Mouse (Mus musculus) gonadal fat pad, adult 2 months (tissue): ENCODE measurements at regions not wholly inside any gene's neighbourhood (a gene's known extent, or its start where the extent isn't known, plus 50 kb on each side); places are given as distances from the start of the nearest gene placed in this dataset.

Experiments used
- DNase-seq: peaks from one replicate; pipeline ENCODE4 v3.0.0-alpha.2; 2012; ENCODE audit warnings: low read depth

DNA sequence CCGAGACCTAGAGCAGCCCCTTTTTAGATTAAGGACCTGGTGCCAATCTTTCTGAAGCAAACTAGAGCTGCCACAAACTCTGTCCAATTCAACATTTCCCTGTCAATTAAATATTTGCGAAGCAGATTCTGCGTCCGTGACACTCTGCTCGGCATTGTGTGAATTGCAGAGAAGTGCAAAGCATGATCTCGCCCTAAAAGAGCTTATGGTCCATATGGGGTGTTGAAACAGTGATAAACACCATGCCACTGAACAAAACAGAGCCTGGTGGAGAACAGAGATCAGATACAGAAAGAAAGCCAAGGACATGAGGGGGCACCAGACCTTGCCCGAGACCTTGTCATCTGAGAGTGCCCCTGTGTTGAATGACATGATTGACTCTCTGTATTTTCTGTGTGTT is 167.2 kb upstream of the Zfp703 start:
- no peak for DNase-seq

DNA sequence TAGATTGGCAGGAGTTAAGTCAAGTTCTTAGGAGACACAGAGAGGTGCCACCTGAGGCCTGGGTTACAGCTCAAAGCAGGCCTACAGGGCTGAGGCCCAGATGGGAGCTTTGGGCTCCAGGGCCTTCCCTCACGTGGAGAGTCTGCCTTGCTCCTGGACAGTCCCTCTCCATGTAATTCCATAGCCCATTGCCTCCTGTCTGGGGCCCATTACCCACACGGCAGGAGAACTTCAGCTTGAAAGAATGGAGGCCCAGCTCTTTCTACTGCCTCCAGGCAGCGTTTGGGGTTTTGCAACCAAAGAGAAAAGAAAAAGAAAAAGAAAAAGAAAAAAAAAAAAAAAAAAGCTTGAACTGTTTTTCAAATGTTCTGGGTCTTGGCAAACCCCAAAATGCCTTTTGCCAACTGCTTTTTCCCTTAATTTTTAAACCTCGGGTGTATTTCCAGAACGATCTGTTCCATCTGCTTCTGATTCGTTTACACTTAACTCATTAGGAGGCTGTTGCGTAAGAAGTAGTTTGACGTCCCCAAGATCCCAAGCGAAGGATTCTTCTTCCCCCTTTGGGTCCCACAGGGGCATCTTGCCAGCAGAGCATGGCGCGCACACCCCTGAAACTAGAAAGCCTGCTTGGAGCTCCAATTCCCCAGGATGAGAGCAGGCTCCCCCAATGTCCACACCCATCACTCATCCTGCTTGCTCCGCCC is 165.4 kb upstream of the Zfp703 start:
- DNase-seq: no peak

DNA sequence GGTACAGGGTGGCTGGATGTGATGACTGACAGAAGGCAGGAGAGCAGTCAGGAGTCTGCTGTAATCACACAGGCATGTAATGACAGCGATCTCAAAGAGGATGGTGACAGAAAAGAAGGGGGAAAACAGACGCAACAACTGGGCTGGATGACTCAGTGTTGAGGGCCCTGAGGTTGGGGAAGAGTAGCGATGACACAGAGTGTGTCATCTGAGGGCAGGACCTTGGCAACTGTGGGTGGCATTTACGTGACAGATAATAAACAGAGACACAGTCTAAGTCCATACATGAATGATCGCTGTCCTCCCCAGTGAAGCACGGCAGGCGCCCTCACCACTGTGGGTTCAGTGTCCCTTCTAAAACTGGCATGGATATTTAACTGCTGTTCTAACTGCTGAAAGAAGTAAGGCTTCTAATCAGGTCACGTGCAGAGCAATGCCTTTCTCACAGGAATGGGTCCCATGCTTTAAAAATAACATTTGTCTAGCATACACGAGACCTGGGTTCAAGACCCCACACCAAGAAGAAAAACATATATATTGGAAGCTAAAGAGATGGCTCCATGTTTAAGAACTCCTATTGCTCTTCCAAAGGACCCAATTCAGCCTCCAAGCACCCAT is 163.8 kb upstream of the Zfp703 start:
- no peak for DNase-seq

DNA sequence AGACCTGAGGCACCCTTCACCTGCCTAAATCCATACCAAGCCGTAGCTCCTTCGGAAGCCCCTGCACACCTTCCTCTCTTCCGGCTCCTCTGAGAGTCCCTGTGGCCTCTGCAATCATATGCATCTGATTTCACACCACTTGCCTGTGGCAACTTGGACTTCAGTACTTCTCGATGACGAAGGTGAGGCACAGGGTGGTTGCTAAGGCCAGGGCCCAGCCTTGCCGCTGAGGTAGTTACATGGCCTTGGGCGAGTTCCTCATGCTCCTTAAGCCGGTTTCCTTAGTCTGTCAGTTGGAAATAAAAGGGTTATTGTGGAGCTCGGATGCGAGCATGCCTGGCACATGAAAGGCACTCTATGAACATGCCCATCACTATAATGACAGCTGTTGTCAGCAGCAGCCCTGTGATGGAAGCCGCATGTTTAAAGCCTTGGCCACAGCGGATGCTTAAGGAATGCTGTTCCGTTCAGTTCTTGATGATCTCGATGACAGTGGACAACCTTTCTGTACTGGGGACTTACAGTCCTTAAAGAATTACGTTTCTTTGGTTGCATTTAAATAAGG is 162.0 kb upstream of the Zfp703 start:
- no peak for DNase-seq

DNA sequence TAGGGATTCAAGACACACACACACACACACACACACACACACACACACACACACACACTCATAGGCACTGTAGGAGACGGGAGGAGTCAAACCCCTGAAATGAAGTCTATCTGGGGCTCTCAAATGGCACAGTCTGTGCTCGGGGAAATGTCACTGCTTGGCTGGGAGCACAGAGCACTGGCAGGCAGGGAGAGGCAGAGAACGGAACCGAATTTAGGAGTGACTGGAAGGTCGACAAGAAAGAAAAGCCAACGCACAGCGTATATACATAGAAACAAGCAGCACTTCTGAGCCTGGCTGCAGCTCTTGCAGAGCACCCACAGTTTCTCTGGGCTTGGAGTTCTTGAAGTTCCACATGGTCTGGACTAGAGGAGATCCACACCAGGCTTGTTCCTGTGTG is 160.1 kb upstream of the Zfp703 start:
- DNase-seq: no peak

DNA sequence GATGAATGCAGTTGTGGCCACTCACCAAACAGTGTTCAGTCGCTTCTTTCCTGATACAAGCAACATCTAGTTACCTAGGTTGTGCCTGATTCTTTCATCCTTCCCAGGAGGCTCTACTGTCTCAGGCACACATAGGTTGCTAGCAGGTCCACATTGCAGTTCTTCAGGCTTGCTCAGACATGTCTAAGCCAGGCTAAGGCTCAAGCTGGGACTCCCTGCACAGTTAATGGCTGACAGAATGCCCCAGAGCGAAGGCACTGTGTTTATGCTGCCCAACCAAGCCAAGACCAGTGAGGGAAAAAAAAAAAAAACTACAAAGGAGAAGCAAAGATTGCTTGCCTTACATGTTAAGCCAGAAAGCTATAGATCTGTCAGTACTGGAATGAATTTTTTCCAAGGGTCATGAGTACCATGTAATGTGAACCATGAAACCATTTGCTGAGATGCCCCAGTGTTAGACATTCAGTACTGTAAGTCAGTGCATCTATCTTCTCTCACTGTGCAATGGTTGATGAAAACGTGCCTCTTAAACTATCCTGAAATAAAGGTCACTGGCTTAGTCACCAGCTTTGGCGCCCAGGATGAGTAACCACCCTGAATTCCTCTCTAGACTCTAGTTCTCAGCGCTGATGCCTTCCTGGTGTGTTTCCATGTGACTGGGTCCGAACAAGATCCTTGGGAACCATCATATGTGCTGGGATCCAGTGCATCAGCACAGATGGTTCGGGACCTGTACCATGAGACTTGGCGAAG is 152.8 kb upstream of the Zfp703 start:
- DNase-seq: peak; percentile 87

DNA sequence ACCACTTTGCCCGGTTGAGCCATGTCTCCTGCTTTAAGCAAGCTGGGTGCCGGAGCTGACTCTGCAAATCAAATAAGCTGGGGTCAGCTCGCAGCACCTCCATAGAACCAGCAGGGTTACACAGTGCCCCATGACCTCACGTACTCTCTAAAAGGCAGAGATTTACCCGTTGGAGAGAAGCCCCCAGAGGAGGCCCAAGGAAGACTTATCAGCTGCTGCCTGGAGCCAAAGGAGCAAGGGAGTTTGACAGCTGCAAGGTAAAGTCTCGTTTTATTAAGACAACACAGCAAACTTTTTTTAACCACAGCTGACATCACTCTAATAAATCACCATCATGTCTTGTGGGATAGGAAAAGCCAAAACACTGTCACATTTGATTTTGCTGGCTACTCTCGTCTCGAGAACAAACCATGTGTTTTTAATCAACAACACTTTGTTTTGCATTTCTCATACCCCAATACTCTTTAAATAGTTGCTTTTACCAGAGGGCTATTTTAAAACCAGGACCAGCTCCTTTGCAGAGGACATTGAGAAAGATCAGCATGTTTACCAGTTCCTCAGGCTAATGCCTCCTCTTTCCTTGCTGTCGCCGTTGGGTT is 148.7 kb upstream of the Zfp703 start:
- DNase-seq: no peak

DNA sequence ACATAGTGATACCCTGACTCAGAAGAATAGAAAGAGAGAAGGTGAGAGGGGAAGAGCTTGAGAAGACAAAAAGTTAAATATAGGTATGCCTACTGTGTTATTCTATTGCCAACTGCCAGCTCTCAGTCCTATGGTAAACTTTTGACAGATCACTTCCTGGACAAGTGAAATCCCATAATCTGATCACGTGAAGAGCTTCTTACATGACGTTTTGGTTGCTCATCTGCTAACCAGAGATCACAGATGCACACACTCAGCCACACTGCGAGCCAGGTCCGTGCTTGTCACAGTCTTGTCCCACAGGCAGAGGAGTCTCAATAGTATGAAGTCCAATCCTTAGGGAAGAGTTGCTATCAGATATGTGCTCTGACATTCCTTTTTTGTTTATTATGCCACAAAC is 147.8 kb upstream of the Zfp703 start:
- no peak for DNase-seq

DNA sequence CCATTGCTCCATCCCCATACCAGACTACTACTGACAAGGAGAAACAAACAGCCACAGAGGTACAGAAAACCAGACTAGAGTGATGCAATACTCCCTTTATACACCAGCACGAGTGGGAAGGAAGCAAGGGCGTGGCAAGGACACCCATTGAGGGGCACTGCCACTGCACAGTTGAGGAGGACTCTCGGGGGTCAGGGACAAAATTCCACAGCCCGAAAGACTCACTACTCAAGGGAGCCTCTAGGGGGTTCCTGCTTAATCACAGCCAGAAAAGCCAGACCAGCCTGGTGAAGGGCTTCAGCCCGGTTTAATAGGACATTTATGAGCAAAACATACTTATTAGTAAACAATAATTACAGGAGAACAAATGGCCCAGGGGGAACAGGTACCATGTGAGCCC is 146.0 kb upstream of the Zfp703 start:
- DNase-seq: no peak

DNA sequence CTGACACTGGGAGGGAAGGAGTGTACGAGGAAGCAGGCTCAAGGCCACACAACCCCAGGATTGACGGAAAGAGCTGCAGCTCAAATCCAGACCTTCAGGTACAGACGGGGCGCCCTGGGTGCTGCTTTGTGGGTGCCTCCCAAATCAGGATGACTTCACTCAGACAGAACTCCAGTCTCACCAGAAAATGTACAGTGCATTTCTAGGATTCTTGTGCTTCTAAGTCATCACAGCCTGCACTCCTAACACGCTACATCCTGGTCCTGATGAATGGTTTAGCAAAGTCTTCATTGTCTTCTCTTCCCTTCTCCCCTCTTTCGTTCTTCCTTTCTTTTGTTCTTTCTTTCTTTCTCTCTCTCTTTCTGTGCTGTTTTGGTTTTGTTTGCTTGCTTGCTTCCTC is 145.3 kb upstream of the Zfp703 start:
- no peak for DNase-seq

DNA sequence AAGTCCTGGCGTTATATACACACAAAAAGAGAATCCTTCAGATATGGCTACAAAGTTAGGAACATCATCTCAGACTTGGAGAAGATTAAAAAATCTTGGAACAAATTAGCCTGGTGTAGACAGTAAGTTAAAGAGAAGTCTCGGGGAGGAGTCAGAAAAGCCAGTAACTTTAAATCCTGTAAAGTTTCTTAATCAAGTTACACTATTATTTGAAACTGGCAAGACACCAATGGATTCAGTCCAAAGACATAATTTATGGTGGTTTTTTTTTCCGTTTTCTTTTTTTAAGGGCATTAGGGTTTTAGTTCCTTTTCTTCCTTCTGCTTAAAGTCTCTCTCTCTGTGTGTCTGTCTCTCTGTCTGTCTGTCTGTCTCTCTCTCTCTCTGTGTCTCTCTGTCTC is 144.6 kb upstream of the Zfp703 start:
- DNase-seq: no peak

DNA sequence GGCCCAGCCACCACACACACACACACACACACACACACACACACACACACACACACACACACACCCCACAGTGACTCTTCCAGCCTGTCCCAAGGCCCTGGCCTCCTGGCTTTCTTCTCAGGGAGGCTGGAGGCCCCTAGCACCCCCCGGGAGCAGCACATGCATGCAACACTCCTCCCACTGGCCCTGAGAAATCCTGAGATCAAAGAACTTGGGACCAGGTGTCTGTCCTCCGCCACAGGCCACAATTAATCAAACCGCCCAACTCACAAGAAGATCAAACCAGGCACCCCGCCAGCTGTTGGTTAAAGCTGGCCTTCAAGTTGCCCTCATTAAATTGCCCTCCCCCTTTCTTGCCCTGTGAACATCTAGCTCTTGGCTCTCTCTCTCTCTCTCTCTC is 143.8 kb upstream of the Zfp703 start:
- DNase-seq: no peak

DNA sequence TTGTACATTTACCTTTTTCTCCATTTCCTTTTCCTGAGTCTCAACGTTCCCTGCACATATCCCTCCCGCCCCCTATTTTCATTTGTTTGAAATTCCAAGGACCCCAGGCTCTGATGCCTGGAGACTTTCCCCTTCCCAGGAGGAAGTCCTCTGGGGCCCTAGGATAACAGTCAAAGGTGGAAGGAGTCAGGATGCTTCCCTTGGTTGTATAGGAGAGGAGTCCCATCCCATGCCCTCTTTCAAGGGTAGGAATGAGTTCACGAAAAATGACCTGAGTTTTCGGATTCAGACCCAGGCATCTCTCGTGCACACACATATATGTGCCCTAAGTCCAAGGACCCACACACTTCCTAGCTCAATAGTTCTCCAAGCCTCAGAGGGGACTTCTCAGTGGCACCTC is 143.3 kb upstream of the Zfp703 start:
- no peak for DNase-seq

DNA sequence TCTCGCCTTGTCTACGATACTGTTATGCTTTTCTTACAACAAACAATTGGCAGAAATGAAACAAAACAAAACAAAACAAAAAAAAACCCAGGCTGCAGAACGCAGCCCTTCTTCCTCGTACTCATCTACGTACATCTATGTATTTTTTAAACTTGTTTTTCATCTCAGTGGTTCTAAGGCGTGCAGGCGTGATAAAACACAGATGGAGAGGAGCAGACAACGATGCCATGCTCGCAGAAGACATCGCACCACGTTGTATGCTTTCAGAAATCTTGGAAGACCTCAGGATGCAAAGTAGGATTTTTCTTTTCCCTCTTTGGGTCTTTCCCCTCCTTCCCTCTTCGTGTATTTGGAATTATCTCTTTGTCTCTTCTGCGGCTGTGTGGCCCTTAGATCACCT is 142.5 kb upstream of the Zfp703 start:
- no peak for DNase-seq

DNA sequence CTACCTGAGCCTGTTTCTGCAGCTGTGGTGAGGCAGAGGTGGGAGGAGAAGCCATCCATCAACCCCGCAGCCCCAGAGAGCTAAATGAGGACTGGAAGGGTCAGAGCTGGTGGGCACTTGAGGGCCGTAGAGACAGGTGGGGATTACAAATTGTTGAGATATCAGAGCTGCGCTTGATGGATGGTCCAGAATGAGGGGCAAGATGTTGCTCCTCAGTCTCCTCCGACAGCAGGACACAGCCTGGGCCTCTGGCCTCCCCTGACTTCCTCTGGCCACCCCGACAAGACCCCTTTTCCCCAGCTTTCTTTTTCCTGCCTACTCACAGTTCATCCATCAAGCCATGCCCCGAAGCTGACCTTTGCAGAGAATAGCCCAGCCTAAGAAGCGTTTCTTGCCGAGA is 142.0 kb upstream of the Zfp703 start:
- no peak for DNase-seq

DNA sequence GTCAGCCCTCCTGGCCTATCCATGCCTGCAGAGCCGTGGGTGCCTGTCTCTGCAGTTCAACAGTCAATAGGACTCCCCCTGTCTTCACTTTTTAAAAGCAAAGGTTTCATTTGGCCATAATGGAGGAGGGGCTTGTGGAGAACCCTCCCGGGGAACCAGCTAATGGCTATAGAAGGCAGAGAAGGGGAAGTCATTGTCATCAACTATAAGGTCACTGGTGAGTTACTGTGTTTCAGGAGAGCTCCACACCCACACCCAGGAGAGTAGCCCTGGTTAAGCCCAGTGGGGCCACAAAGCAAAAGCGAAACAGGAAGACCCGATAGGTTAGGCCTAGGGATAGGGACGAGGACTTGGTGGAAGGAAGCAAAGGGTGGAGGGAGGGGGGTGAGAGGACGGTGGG is 141.5 kb upstream of the Zfp703 start:
- DNase-seq: no peak

DNA sequence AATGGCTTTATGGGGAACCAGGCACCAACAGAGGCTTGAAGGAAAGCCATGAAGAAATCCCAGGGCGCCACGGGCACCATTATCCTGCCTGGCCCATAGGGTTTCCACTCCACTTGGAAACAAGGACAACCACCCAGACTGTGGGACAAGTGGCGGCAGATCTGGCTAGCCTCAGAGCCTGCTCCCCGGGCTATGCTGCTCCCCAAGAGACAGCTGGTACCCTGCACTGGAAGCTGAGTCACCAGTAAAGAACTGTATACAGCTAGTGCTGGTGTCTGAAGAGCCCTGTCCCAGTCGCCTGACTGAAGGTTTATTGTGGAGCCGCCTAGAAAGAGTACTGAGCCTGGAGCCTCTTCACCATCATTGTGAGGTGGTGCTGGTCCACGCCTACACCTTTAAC is 140.6 kb upstream of the Zfp703 start:
- no peak for DNase-seq

DNA sequence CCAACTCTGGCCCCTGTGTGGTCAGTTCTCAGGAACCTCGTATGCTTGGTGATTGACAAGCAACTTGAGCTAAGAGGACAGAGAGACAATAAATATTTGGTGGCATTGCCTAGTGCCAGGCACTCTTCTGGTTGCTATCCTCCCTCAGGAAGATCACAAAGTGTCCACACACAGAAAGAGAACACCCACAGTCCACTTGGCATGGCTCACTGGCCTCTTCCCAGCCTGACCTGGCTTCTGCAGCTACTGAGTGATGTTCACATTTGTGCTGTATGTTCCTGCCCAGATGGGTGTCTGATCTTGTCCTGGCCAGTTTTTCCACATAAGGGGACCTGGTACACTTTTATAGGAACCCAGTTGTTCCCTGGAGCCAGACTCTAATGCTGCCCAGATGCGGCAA is 136.8 kb upstream of the Zfp703 start:
- DNase-seq: no peak

DNA sequence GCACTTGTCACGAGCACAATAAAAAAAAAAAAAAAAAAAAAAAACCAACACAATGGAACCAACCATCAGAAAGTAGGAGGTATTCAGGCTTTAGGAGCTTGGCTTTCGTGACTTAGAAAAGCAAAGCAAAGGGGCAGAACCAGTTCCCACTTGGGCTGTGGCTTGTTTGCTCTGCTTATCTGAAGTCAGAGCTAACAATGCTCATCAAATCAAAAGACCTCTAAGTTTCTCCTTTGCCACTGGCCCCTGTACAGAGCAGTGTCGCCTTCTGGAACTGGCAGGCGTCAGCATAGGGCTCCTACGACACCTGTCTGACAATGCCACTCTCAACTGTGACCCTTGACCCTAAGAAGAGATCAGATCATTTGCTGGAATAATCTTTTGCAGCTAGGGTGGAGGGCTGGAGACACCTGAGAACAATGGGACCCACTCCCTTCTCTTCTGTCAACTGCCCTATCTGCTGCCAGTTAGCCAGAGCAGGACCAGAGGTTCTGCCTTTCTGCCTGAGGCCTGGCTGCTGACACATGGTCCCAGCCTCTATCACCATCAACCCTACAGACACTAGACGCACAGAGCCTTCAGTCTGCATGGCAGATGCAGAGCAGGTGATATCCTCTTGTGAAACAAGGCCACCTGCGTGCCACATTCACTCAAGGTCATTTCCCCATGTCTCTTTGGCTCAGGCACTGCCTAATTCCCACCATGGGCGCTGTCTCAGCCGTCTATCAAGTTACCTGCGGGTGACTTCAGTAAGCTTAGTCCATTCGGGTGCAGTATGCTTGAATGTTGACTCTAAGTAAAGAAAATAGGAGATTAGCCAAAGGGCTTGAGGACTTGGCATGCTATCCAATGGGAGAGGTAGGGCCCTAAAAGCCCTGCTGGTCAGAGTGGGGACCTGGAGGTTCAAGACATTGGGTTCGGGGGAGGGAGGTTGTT is 136.1 kb upstream of the Zfp703 start:
- no peak for DNase-seq

DNA sequence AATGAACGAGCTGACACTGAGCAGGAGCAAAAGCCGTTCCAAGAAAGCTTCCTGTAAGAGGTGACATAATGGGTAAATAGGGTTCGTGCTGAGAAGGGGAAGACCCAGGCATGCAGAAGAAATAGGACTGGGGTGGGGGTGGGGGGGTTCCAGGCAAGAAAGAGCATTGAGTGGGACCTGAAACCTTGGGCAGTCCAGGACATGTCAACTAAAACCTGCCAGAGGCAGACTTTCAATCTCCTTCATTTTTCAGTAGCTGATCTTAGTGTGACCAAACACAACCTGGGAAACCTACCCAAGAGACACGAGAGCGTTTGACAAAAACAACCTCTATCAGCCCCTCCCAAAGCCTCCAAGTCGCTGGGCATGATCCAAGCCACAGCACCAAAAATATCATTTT is 133.4 kb upstream of the Zfp703 start:
- DNase-seq: no peak

DNA sequence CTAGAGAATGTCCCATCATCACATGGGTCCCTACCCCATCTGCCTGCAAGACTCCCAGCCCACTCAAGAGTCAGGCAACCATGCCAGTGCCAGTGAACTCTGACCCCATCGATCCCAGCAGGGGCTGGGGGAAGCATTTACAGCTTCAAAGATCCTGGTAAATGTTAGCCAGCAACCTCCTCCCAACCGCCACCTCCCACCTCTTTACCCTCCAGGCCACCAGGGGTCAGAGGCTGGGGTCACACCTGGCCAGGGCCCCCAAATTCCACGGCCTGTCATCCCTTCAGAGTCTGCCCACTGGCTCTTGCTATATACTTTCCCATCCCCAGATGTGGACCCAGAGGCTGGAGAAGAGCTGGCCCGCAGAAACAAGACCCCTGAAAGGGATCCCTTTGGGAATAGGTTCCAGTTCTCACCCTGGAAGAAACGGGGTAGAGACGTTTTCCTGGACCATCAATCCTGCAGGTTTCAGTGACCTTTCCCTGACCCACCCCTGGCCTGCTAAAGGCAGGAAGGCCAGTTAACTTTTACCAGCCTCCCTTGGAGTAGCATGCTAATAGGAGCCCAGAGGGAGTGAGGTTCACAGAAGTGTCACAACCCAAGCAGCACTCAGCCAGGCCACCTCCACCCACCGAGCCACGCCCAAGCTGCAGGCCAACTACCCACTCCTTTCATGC is 132.9 kb upstream of the Zfp703 start:
- DNase-seq: no peak
